Mouse (Mus musculus) forebrain, embryonic 11.5 days (tissue): ENCODE measurements at regions not wholly inside any gene's neighbourhood (a gene's known extent, or its start where the extent isn't known, plus 50 kb on each side); places are given as distances from the start of the nearest gene placed in this dataset.

Source experiments
- ATAC-seq: fragments of 200-750 bp; cut with Nextera tagmentation; replicated peaks from 2 replicates; pipeline ENCODE4 v1.8.0; 2017; ENCODE audit warnings: moderate TSS enrichment; ENCODE audit not compliant: low FRiP score
- DNase-seq: peaks from one replicate; pipeline ENCODE4 v3.0.0-alpha.2; 2017; ENCODE audit warnings: low spot score
- H3K27ac ChIP-seq: fragments of 300-500 bp; sonication (generic); 2 replicates; pipeline ENCODE4 v1.5.1; 2014; ENCODE audit warnings: low read depth, low read length
- H3K27me3 ChIP-seq: fragments of 300-500 bp; sonication (generic); 2 replicates; pipeline ENCODE4 v1.6.1; 2014; ENCODE audit warnings: mild to moderate bottlenecking, low read length, mixed read lengths; ENCODE audit not compliant: control insufficient read depth, insufficient read depth
- H3K36me3 ChIP-seq: fragments of 300-500 bp; sonication (generic); 2 replicates; pipeline ENCODE4 v1.6.1; 2014; ENCODE audit warnings: mild to moderate bottlenecking, low read length, moderate library complexity, mixed read lengths; ENCODE audit not compliant: control insufficient read depth, insufficient read depth
- H3K4me1 ChIP-seq: fragments of 300-500 bp; sonication (generic); replicated peaks from 2 replicates; pipeline ENCODE4 v1.6.1; 2014; ENCODE audit warnings: low read length, mixed read lengths; ENCODE audit not compliant: control insufficient read depth, insufficient read depth
- H3K4me2 ChIP-seq: fragments of 300-500 bp; sonication (generic); 2 replicates; pipeline ENCODE4 v1.6.1; 2014; ENCODE audit warnings: low read depth, mild to moderate bottlenecking, low read length, moderate library complexity, mixed read lengths; ENCODE audit not compliant: severe bottlenecking
- H3K4me3 ChIP-seq: fragments of 300-500 bp; sonication (generic); 2 replicates; pipeline ENCODE4 v1.5.1; 2014; ENCODE audit warnings: low read depth, low read length
- H3K9ac ChIP-seq: fragments of 300-500 bp; sonication (generic); 2 replicates; pipeline ENCODE4 v1.6.1; 2014; ENCODE audit warnings: low read length
- H3K9me3 ChIP-seq: fragments of 300-500 bp; sonication (generic); 2 replicates; pipeline ENCODE4 v1.6.1; 2016; ENCODE audit warnings: low read length, mixed read lengths; ENCODE audit not compliant: control insufficient read depth
- WGBS: fragments of 180-500 bp; shearing (Covaris S2); extraction: QIAGEN DNeasy Blood & Tissue Kit; methylation state at CpG from one replicate; pipeline ENCODE4 v1.1.7; 2014; 5-methylcytosine and 5-hydroxymethylcytosine counted together

GRCm38 (mm10) chr1:124845681-124846080 is 589.8 kb downstream of the Actr3 start:
- Histone ChIP-seq H3K4me1 (no peaks in the 10 kb centered on the region), H3K36me3 (no peaks in the 10 kb centered on the region), H3K27ac (no peak overlapping the region), H3K4me3 (no peak overlapping the region), H3K9me3 (no peaks in the 10 kb centered on the region), H3K4me2 (no peak overlapping the region), H3K9ac (no peak overlapping the region), H3K27me3 (no peaks in the 10 kb centered on the region)
- peak; percentile 53 for DNase-seq
- no peak for ATAC-seq
- WGBS, result 56% methylated on average over 6 of the region's 6 CpGs

- no peaks in the 10 kb centered on the region for H3K4me1 ChIP-seq
- H3K27ac ChIP-seq, result no peak overlapping the region
- no peak overlapping the region for H3K4me2 ChIP-seq
- WGBS, result 92% methylated on average over 7 of the region's 7 CpGs
- no peaks in the 10 kb centered on the region for H3K9me3 ChIP-seq
- H3K9ac ChIP-seq, result no peak overlapping the region
- H3K27me3 ChIP-seq, result no peaks in the 10 kb centered on the region
- H3K36me3 ChIP-seq, result no peaks in the 10 kb centered on the region
- H3K4me3 ChIP-seq, result no peak overlapping the region
- DNase-seq (no peak), ATAC-seq (no peak)
These were observed 609.8 kb downstream of the Actr3 start for GRCm38 (mm10) chr1:124825717-124826116.

- DNase-seq (no peak), ATAC-seq (no peak; the same call in 1 of the 2 replicates)
- 53% methylated on average over 2 of the region's 2 CpGs for WGBS
- Histone ChIP-seq H3K27ac (no peak overlapping the region), H3K4me2 (no peak overlapping the region), H3K4me3 (no peak overlapping the region), H3K9me3 (no peaks in the 10 kb centered on the region), H3K4me1 (no peaks in the 10 kb centered on the region), H3K27me3 (no peaks in the 10 kb centered on the region), H3K36me3 (no peaks in the 10 kb centered on the region), H3K9ac (no peak overlapping the region)
These were observed 642.5 kb downstream of the Actr3 start for GRCm38 (mm10) chr1:124793026-124793425.

- H3K27me3 ChIP-seq, result no peaks in the 10 kb centered on the region
- H3K4me2 ChIP-seq, result no peak overlapping the region
- no peaks in the 10 kb centered on the region for H3K9me3 ChIP-seq
- H3K4me3 ChIP-seq, result no peak overlapping the region
- no peaks in the 10 kb centered on the region for H3K36me3 ChIP-seq
- no peak for ATAC-seq
- WGBS, result 64% methylated on average over 2 of the region's 2 CpGs
- no peak overlapping the region for H3K27ac ChIP-seq
- H3K4me1 ChIP-seq, result no peaks in the 10 kb centered on the region
- H3K9ac ChIP-seq, result no peak overlapping the region
- DNase-seq, result no peak
These were observed 644.9 kb downstream of the Actr3 start for GRCm38 (mm10) chr1:124790646-124791045.

GRCm38 (mm10) chr1:124790130-124790529 is 645.4 kb downstream of the Actr3 start:
- Histone ChIP-seq H3K27ac (no peak overlapping the region), H3K4me3 (no peak overlapping the region), H3K4me1 (no peaks in the 10 kb centered on the region), H3K9ac (no peak overlapping the region), H3K4me2 (no peak overlapping the region), H3K27me3 (no peaks in the 10 kb centered on the region), H3K36me3 (no peaks in the 10 kb centered on the region), H3K9me3 (no peaks in the 10 kb centered on the region)
- ATAC-seq (no peak), DNase-seq (no peak)
- WGBS, result 85% methylated on average over 3 of the region's 3 CpGs

- Histone ChIP-seq H3K4me1 (no peaks in the 10 kb centered on the region), H3K27ac (no peak overlapping the region), H3K4me3 (no peak overlapping the region), H3K36me3 (no peaks in the 10 kb centered on the region), H3K4me2 (no peak overlapping the region), H3K9ac (no peak overlapping the region), H3K27me3 (no peaks in the 10 kb centered on the region), H3K9me3 (no peaks in the 10 kb centered on the region)
- no peak for DNase-seq
- 85% methylated on average over 2 of the region's 2 CpGs for WGBS
- ATAC-seq, result no peak
These were observed 652.5 kb downstream of the Actr3 start for GRCm38 (mm10) chr1:124783066-124783465.

GRCm38 (mm10) chr1:124777685-124778084 is 657.8 kb downstream of the Actr3 start:
- DNase-seq, result no peak
- H3K27ac ChIP-seq, result no peak overlapping the region
- H3K36me3 ChIP-seq, result no peaks in the 10 kb centered on the region
- H3K27me3 ChIP-seq, result no peaks in the 10 kb centered on the region
- H3K9me3 ChIP-seq, result no peaks in the 10 kb centered on the region
- no peak for ATAC-seq
- H3K4me2 ChIP-seq, result no peak overlapping the region
- H3K9ac ChIP-seq, result no peak overlapping the region
- 83% methylated on average over 2 of the region's 2 CpGs for WGBS
- H3K4me3 ChIP-seq, result no peak overlapping the region
- no peaks in the 10 kb centered on the region for H3K4me1 ChIP-seq

- no peak for DNase-seq
- no peaks in the 10 kb centered on the region for H3K27me3 ChIP-seq
These were observed 678.8 kb downstream of the Actr3 start for GRCm38 (mm10) chr1:124756721-124757120.

GRCm38 (mm10) chr1:124739777-124740176 is 694.4 kb upstream of the Dpp10 start:
- Histone ChIP-seq H3K4me2 (no peak overlapping the region), H3K27ac (no peak overlapping the region), H3K4me1 (no peaks in the 10 kb centered on the region), H3K36me3 (no peaks in the 10 kb centered on the region), H3K9me3 (no peaks in the 10 kb centered on the region), H3K9ac (no peak overlapping the region), H3K4me3 (no peak overlapping the region), H3K27me3 (no peaks in the 10 kb centered on the region)
- DNase-seq (no peak), ATAC-seq (no peak)
- 86% methylated on average over 3 of the region's 3 CpGs for WGBS

More at GRCm38 (mm10) chr1:124756721-124757120, 678.8 kb downstream of the Actr3 start:
- no peak for ATAC-seq
- Histone ChIP-seq H3K4me1 (no peaks in the 10 kb centered on the region), H3K27ac (no peak overlapping the region), H3K36me3 (no peaks in the 10 kb centered on the region), H3K4me2 (no peak overlapping the region), H3K4me3 (no peak overlapping the region), H3K9me3 (no peaks in the 10 kb centered on the region), H3K9ac (no peak overlapping the region)
